ENCODE assay signal across 8 mouse cellular contexts in the genomic region with DNA sequence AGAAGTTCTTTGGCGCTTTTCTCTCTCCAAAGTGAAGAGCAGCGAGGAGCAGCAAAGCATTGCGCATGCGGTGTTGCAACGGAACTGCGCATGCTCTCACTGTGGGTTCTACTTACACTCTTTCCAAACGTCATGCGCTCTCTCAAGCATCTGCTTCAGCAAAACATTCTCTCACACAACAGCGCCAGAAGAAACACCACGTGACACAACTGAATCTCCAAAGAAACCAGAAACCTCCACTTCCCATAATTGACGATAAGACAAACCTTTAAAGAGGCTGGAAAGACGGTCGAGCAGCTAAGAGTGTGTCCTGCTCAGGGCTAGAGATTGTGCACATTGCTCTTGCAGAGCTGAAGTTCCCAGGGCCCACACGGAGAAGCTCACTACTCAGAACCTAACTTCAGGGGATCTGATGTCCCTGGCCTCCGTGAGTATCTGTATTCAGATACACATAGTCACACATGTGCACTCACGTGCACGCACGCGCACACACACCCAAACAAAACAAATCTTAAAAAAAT. TPM values are rescaled to one million over a fixed set of nuclear protein-coding genes. Genes with fewer than 3 reads are reported as not detected.
DNase-seq lines count a peak whose midpoint lies in the region; ATAC-seq and TF ChIP-seq lines count a peak whose summit lies in the region.

No protein-coding gene starts in this region.

- H3K4me3 ChIP-seq in left cerebral cortex, adult 2 months = peak overlapping the region; percentile 13
- H3K4me3 ChIP-seq in macrophage (ENCODE audit: inconsistent target) = peak overlapping the region; percentile 19; the same call in 1 of the 2 replicates

- DNase-seq in embryo, embryonic 10 days (ENCODE audit: low spot score) = peak; percentile 86
- DNase-seq in gastrocnemius, postnatal 25 days = peak; percentile 65
- peak; percentile 83 for DNase-seq in induced T-regulatory cell, adult 2 months (ENCODE audit: low read depth)
- peak; percentile 62 to 66 for DNase-seq in left cerebral cortex, adult 2 months (ENCODE audit: extremely low spot score in 1 of 2, low spot score in 2 of 2)
- DNase-seq in right cerebral cortex, adult 2 months (ENCODE audit: low spot score in 2 of 2) = peak; percentile 78 to 79
- DNase-seq in adipocyte (ENCODE audit: low spot score) = no peak

- intact Hi-C loops in left cerebral cortex, adult 2 months (cut with DNase I) = loop anchor here (5.0 kb wide), 1 partner anchor 58 kb away; a partner anchor contains a TSS

- TF ChIP-seq CTCF in left cerebral cortex, adult 2 months (IDR thresholded peaks at IDR 0.05) = no peak

- no peaks in the 10 kb centered on the region for H3K79me2 ChIP-seq in macrophage (ENCODE audit: inconsistent target)

- 37% methylated on average over 19 of the region's 19 CpGs for WGBS in macrophage (ENCODE audit: missing documents)

- H3K27ac ChIP-seq in left cerebral cortex, adult 2 months = peak overlapping the region; percentile 38; the same call in 1 of the 2 replicates
- peak overlapping the region; percentile 28 for H3K27ac ChIP-seq in macrophage

- no peaks in the 10 kb centered on the region for H3K36me3 ChIP-seq in macrophage (ENCODE audit: inconsistent target)

- peak; percentile 78 for ATAC-seq in activated CD4-positive, CD25-positive, alpha-beta regulatory T cell, adult 4 months

RNA-seq across cellular contexts. Expression of a gene that starts 29.8 kb away (rescaled TPM):
- polyA plus RNA-seq in activated CD4-positive, CD25-positive, alpha-beta regulatory T cell, adult 4 months (2017; shearing (Covaris generic)) = 1 to 10 TPM; 1.2 to 1.5 TPM
- 10 to 100 TPM; 91.6 to 95.8 TPM for total RNA-seq in gastrocnemius, postnatal 25 days (2021)
- 10 to 100 TPM; 49.8 to 50.2 TPM for total RNA-seq in left cerebral cortex, adult 2 months (2021)
- 10 to 100 TPM in 21 of 26 experiments, 1 to 10 TPM in 5; 4.7 to 44.1 (median 15.1) TPM for total RNA-seq in macrophage (2018; cell fraction: chromatin; rRNA removed)
- total RNA-seq in macrophage (2018; cell fraction: cytosol; rRNA removed) = 10 to 100 TPM in 19 of 26 experiments, 1 to 10 TPM in 7; 6.8 to 19.9 (median 12.2) TPM
- total RNA-seq in macrophage (2018; cell fraction: nucleus; rRNA removed) = 10 to 100 TPM in 16 of 26 experiments, 1 to 10 TPM in 10; 5.9 to 31.2 (median 10.6) TPM
- polyA plus RNA-seq in macrophage (2018) = 2.6 to 13.6 TPM (median 7.4 TPM) in 3 replicates

RNA-seq across cellular contexts. Expression of a gene that starts 39.5 kb away (rescaled TPM):
- polyA plus RNA-seq in activated CD4-positive, CD25-positive, alpha-beta regulatory T cell, adult 4 months (2017; shearing (Covaris generic)) = 10 to 100 TPM; 57.9 to 70.7 TPM
- total RNA-seq in gastrocnemius, postnatal 25 days (2021) = 10 to 100 TPM; 21.8 to 24.3 TPM
- total RNA-seq in left cerebral cortex, adult 2 months (2021) = 10 to 100 TPM; 50.0 to 52.1 TPM
- 10 to 100 TPM; 15.7 to 69.6 (median 35.0) TPM for total RNA-seq in macrophage (2018; cell fraction: chromatin; rRNA removed)
- total RNA-seq in macrophage (2018; cell fraction: cytosol; rRNA removed) = 10 to 100 TPM; 31.8 to 58.0 (median 45.9) TPM
- 10 to 100 TPM; 16.3 to 82.0 (median 24.3) TPM for total RNA-seq in macrophage (2018; cell fraction: nucleus; rRNA removed)
- polyA plus RNA-seq in macrophage (2018) = 53.7 to 146 TPM (median 80.2 TPM) in 3 replicates

RNA-seq across cellular contexts. Expression of a gene that starts 58.6 kb away (rescaled TPM):
- under 1 TPM; 0.36 to 0.48 TPM for polyA plus RNA-seq in activated CD4-positive, CD25-positive, alpha-beta regulatory T cell, adult 4 months (2017; shearing (Covaris generic))
- 1 to 10 TPM; 5.0 to 5.2 TPM for total RNA-seq in gastrocnemius, postnatal 25 days (2021)
- 10 to 100 TPM; 63.3 to 64.4 TPM for total RNA-seq in left cerebral cortex, adult 2 months (2021)
- total RNA-seq in macrophage (2018; cell fraction: chromatin; rRNA removed) = 1 to 10 TPM in 9 of 26 experiments, under 1 TPM in 4, not detected in 13; 0.67 to 3.3 (median 1.3) TPM
- 1 to 10 TPM; 1.4 to 5.9 (median 2.6) TPM for total RNA-seq in macrophage (2018; cell fraction: cytosol; rRNA removed)
- 1 to 10 TPM in 18 of 26 experiments, under 1 TPM in 7, not detected in 1; 0.58 to 5.2 (median 1.4) TPM for total RNA-seq in macrophage (2018; cell fraction: nucleus; rRNA removed)
- 2.4 to 4.6 TPM (median 3.7 TPM) in 3 replicates for polyA plus RNA-seq in macrophage (2018)

Comparison
In these comparisons a context has a peak if more than half of its experiments do, and no peak if none do; other contexts are left out.
1. RNA of a gene that starts 58.6 kb away (total RNA-seq): 63.3 to 64.4 TPM in left cerebral cortex, adult 2 months; 5.0 to 5.2 TPM in gastrocnemius, postnatal 25 days; every median in the first group is over 10 times any median in the second.